In genomic region chr5:113832490-113832901, GRCm38 (mm10) we compare ENCODE assay signal across 7 mouse cellular contexts. TPM values are rescaled to one million over a fixed set of nuclear protein-coding genes. Genes with fewer than 3 reads are reported as not detected.
DNase-seq lines count a peak whose midpoint lies in the region; ATAC-seq and TF ChIP-seq lines count a peak whose summit lies in the region.

Gene Selplg, minus strand, starts transcription at chr5:113832644.

- H3K9me3 ChIP-seq in lung, postnatal 0 days (ENCODE audit: low read length): no peaks in the 10 kb centered on the region
- H3K9me3 ChIP-seq in embryonic facial prominence, embryonic 10.5 days: no peaks in the 10 kb centered on the region
- H3K9me3 ChIP-seq in liver, embryonic 12.5 days (replicated peaks): no peaks in the 10 kb centered on the region

- H3K27me3 ChIP-seq in lung, postnatal 0 days (replicated peaks; ENCODE audit: insufficient read depth, low read length): no peaks in the 10 kb centered on the region
- H3K27me3 ChIP-seq in embryonic facial prominence, embryonic 10.5 days (replicated peaks; ENCODE audit: low read depth, poor library complexity, severe bottlenecking): no peaks in the 10 kb centered on the region
- H3K27me3 ChIP-seq in liver, embryonic 12.5 days (replicated peaks): no peaks in the 10 kb centered on the region

- H3K4me2 ChIP-seq in lung, postnatal 0 days (replicated peaks; ENCODE audit: low read depth, low read length): no peak within 1 kb of the TSS
- no peak within 1 kb of the TSS for H3K4me2 ChIP-seq in liver, embryonic 12.5 days

- no peak within 1 kb of the TSS for H3K4me3 ChIP-seq in lung, postnatal 0 days (ENCODE audit: low read depth, low read length)
- no peak within 1 kb of the TSS for H3K4me3 ChIP-seq in embryonic facial prominence, embryonic 10.5 days
- H3K4me3 ChIP-seq in liver, embryonic 12.5 days: no peak within 1 kb of the TSS

- no peak for ATAC-seq in lung, postnatal 0 days
- no peak for ATAC-seq in liver, embryonic 12.5 days

- WGBS in lung, postnatal 0 days: 33% methylated on average over 8 of the region's 8 CpGs
- WGBS in embryonic facial prominence, embryonic 10.5 days: 41% methylated on average over 8 of the region's 8 CpGs
- WGBS in liver, embryonic 12.5 days (ENCODE audit: insufficient replicate concordance): 61% methylated on average over 8 of the region's 8 CpGs

- no peaks in the 10 kb centered on the region for H3K36me3 ChIP-seq in lung, postnatal 0 days (ENCODE audit: insufficient read depth, low read length)
- H3K36me3 ChIP-seq in embryonic facial prominence, embryonic 10.5 days (replicated peaks): no peaks in the 10 kb centered on the region
- H3K36me3 ChIP-seq in liver, embryonic 12.5 days: no peaks in the 10 kb centered on the region

- H3K4me1 ChIP-seq in lung, postnatal 0 days (ENCODE audit: insufficient read depth, low read depth, low read length): no peaks in the 10 kb centered on the region
- H3K4me1 ChIP-seq in embryonic facial prominence, embryonic 10.5 days: peaks cover 16% of the 10 kb centered on the region
- H3K4me1 ChIP-seq in liver, embryonic 12.5 days: peaks cover 38% of the 10 kb centered on the region

- no peak within 1 kb of the TSS for H3K9ac ChIP-seq in lung, postnatal 0 days (replicated peaks; ENCODE audit: low read depth)
- H3K9ac ChIP-seq in liver, embryonic 12.5 days: no peak within 1 kb of the TSS

- no peak within 1 kb of the TSS for H3K27ac ChIP-seq in lung, postnatal 0 days (ENCODE audit: low read length)
- 0 out of 2 replicates have a peak within 1 kb of the TSS, but pooled peaks have one; percentile 10 for H3K27ac ChIP-seq in embryonic facial prominence, embryonic 10.5 days (replicated peaks)
- no peak within 1 kb of the TSS for H3K27ac ChIP-seq in liver, embryonic 12.5 days

- TF ChIP-seq EP300 in lung, postnatal 0 days (IDR thresholded peaks at IDR 0.05): no peak

- no peak for DNase-seq in lung, postnatal 0 days (ENCODE audit: low spot score)
- DNase-seq in lung, adult 18-20 months: no peak
- DNase-seq in embryonic facial prominence, embryonic 10.5 days (ENCODE audit: low spot score): no peak
- peak; percentile 81 to 87 for DNase-seq in thymus, postnatal 10 days (ENCODE audit: low spot score in 2 of 2)
- no peak for DNase-seq in adrenal gland, postnatal 10 days
- no peak for DNase-seq in lung, postnatal 25 days (ENCODE audit: low spot score)

- no peak for TF ChIP-seq CTCF in lung, postnatal 0 days (IDR thresholded peaks at IDR 0.05)

RNA-seq across cellular contexts. Expression of gene Selplg, which starts in this region (rescaled TPM):
- 14.6 and 15.1 TPM in 2 replicates for polyA plus RNA-seq in lung, postnatal 0 days (2015; fragmentation: Nextera tagmentation; extraction: Ambion mirVana)
- 0.58 and 0.83 TPM in 2 replicates for polyA plus RNA-seq in embryonic facial prominence, embryonic 10.5 days (2016; fragmentation: Nextera tagmentation; extraction: Ambion mirVana)
- polyA plus RNA-seq in liver, embryonic 12.5 days (2016; fragmentation: Nextera tagmentation; extraction: Ambion mirVana): 10.8 and 11.6 TPM in 2 replicates
- 1 to 10 TPM; 6.6 to 6.9 TPM for total RNA-seq in adrenal gland, postnatal 10 days (2021)

Comparison
In these comparisons a context has a peak if more than half of its experiments do, and no peak if none do; other contexts are left out.
1. DNase-seq: peak in thymus, postnatal 10 days (2 of 2); none in lung, postnatal 0 days (single experiment), lung, adult 18-20 months (0 of 2), embryonic facial prominence, embryonic 10.5 days (single experiment), adrenal gland, postnatal 10 days (single experiment) and lung, postnatal 25 days (single experiment).